Mouse (Mus musculus) NIH3T3 (cell line): ENCODE results near the gene Pbx4.

Experiments used
- DNase-seq: peaks from one replicate; pipeline ENCODE4 v3.0.0-alpha.2; 2012; ENCODE audit warnings: low read depth

Gene Pbx4

GRCm38 (mm10) chr8:69832298-69832853, at the start of gene Pbx4:
Pbx4 (plus strand) TSS chr8:69832491.
- DNase-seq, result peak; percentile 93

GRCm38 (mm10) chr8:69789105-69789504, 43.2 kb upstream of the Pbx4 start:
- no peak for DNase-seq

GRCm38 (mm10) chr8:69789731-69790130, 42.6 kb upstream of the Pbx4 start:
- no peak for DNase-seq

- DNase-seq, result peak; percentile 27
These were observed 41.9 kb upstream of the Pbx4 start for GRCm38 (mm10) chr8:69790364-69790763.

GRCm38 (mm10) chr8:69790773-69791367, 41.4 kb upstream of the Pbx4 start, which contains the start of the genes Atp13a1 and Zfp866:
Atp13a1 (plus strand) TSS chr8:69791163.
Zfp866 (minus strand) TSS chr8:69791178.
- DNase-seq, result peak; percentile 89

GRCm38 (mm10) chr8:69791415-69792068, 40.7 kb upstream of the Pbx4 start:
- DNase-seq, result peak; percentile 35

- no peak for DNase-seq
These were observed 38.6 kb upstream of the Pbx4 start for GRCm38 (mm10) chr8:69793666-69794065.

GRCm38 (mm10) chr8:69794096-69794495, 38.2 kb upstream of the Pbx4 start:
- no peak for DNase-seq

- DNase-seq, result no peak
These were observed 37.4 kb upstream of the Pbx4 start for GRCm38 (mm10) chr8:69794901-69795300.

GRCm38 (mm10) chr8:69796721-69797345, 35.5 kb upstream of the Pbx4 start:
- DNase-seq, result no peak

- no peak for DNase-seq
These were observed 34.6 kb upstream of the Pbx4 start for GRCm38 (mm10) chr8:69797661-69798060.

GRCm38 (mm10) chr8:69799261-69799660, 33.0 kb upstream of the Pbx4 start:
- DNase-seq, result no peak

GRCm38 (mm10) chr8:69799946-69800345, 32.3 kb upstream of the Pbx4 start:
- DNase-seq, result no peak

- no peak for DNase-seq
These were observed 30.5 kb upstream of the Pbx4 start for GRCm38 (mm10) chr8:69801796-69802195.

GRCm38 (mm10) chr8:69802216-69802615, 30.1 kb upstream of the Pbx4 start:
- DNase-seq, result no peak

- no peak for DNase-seq
These were observed 28.9 kb upstream of the Pbx4 start for GRCm38 (mm10) chr8:69803366-69803765.

GRCm38 (mm10) chr8:69804537-69804936, 27.8 kb upstream of the Pbx4 start:
- no peak for DNase-seq

- DNase-seq, result no peak
These were observed 27.2 kb upstream of the Pbx4 start for GRCm38 (mm10) chr8:69805086-69805485.

- DNase-seq, result no peak
These were observed 26.8 kb upstream of the Pbx4 start for GRCm38 (mm10) chr8:69805491-69805890.

- no peak for DNase-seq
These were observed 25.1 kb upstream of the Pbx4 start for GRCm38 (mm10) chr8:69807236-69807635.

- peak; percentile 85 for DNase-seq
These were observed 24.0 kb upstream of the Pbx4 start, which contains the start of gene Gmip for GRCm38 (mm10) chr8:69808094-69808863. Gmip (plus strand) TSS chr8:69808679.

- DNase-seq, result peak; percentile 32
These were observed 23.4 kb upstream of the Pbx4 start for GRCm38 (mm10) chr8:69808864-69809403.
